Mouse (Mus musculus) gastrocnemius, adult 8-10 months (tissue): Measurements from ENCODE around the gene Cdk17. TPM values are rescaled to one million over a fixed set of nuclear protein-coding genes. Genes with fewer than 3 reads are reported as not detected.
A peak's percentile ranks its signal among the peaks of the same experiment; 100 is the strongest.
"Not testable (repeated sequence)": the region's sequence is repeated elsewhere in the genome, so short reads cannot be mapped to it uniquely, and the experiment has no call there.

Experiments used
- DNase-seq, 2 experiments: peaks; one replicate each; pipeline ENCODE4 v3.0.0; 2022; ENCODE audit warnings: low spot score in 2 of 2
- total RNA-seq, 4 experiments: library from RNA; stranded (reverse); gene quantifications; 2 replicates each; pipeline ENCODE4 v1.2.4; 2022

The Cdk17 gene
- total RNA-seq, 4 experiments from 2014 or later = 3.3 to 6.1 (median 4.2) TPM

DNA sequence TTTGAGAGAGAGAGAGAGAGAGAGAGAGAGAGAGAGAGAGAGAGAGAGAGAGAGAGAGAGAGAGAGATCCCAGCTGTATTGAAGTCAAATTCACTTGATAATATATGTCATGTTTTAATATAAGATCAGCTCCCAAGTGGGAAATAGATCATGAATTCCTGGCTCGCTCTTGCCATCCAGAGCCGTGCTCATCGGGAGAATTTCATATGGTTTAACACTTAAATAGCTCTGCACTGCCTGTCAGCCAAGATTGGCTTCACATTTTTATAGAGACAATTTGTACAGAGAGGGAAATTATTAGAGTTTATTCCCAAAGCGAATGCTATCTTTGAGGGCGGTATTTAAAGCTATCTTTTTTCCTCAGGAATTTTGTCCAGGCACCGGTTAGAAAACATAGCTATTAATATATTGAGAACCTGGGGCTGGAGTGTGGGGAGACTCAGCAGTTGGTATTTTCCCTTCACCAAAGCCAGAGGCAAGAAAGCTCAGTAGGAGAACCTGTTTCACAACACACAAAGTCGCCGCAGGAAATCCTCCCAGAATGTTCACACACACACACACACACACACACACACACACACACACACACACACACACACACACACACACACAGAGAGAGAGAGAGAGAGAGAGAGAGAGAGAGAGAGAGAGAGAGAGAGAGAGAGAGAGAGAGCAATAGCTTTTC, 17.9 kb upstream of the Cdk17 start:
- no peak for DNase-seq

DNA sequence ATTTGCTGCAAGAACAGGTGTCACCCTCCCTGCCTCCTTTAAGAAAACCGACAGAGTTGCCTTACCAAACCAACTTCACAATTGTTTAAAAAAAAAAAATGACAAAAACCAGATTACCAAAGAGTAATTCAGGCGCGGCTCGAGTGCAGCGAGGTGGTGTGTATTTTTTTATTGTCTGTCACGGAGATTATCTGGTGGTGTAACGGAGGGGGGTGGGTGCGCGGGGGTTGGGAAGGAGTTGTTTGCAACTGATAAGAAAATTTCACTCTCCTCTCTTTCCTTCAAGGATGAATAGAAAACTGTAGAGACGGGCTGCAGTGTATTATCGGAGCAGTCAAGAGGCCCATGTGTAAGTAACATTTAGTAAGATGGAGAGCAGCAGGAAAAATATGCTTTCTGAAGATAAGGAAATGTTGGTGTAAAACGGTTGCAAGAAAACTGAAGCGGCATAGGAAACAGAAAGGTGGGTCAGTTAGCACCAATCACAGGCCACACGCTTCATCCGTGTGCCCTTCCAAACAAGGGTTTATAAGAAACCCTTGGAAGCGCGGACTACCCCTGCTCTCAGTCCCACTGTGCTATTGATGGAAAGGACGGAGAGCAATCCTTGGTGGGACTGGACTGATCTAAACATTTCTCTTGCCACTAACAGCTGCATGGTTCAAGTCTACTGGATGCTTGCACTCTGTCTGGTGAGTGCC, 17.2 kb upstream of the Cdk17 start:
- DNase-seq = no peak

- no peak for DNase-seq
Observed at GRCm38 (mm10) chr10:93143986-93144314, 16.7 kb upstream of the Cdk17 start.

DNA sequence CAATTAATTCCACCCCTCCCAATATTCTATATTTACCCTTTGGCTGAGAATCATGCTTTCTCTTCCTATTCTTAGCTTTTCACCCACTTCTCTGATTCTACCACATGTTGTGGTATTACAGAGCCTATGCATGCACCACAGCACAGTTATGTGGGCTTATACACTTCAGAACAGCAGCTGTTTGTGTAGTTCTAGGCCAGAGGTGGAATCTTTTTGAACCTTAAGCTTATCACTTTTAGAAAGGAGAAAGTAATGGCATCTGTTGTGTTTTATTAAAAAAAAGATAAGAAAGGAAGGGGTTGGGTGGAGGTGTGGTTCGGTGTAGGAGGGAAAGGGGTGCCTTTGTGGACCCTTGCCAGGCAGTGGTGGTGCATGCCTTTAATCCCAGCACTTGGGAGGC, 16.1 kb upstream of the Cdk17 start:
- DNase-seq = no peak

GRCm38 (mm10) chr10:93145088-93145487, 15.6 kb upstream of the Cdk17 start:
- DNase-seq = no peak

DNA sequence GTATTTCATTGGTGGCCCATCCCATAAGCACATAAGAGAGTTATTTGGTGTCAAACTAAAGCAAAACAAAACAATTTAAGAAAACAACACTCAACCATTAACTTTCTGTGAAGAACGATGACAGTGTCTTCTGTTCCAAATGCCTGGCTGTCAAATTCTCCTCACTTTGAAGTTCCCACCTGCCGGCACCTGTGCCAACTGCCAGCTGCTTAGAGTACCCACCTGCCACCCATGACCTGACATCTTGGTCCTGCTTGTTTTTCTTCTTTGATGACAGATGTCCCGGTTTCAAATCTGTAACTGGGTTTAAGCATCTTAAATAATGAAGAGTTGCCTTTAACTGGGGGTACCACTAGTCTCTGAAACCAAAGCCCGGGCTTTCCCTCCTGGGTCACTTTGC, 14.1 kb upstream of the Cdk17 start:
- no peak for DNase-seq

DNA sequence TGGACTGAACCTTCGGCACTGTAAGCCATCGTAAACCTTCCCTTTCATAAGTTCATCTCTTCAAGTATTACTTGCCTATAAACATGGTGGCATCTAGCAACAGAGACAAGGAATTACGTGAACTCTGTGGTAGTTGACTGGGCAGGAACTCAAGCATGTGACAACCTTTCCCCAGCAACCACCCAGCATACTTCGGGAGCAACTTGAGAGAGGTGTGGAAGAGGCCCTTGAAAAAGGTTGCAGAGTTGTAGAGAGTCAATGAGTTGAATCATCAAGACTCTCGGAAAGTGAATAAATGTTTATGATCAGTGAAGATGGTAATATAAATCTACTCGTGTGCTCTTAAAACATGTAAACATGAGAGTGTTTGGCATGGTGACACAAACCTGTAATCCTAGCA, 13.0 kb upstream of the Cdk17 start:
- DNase-seq = no peak

DNA sequence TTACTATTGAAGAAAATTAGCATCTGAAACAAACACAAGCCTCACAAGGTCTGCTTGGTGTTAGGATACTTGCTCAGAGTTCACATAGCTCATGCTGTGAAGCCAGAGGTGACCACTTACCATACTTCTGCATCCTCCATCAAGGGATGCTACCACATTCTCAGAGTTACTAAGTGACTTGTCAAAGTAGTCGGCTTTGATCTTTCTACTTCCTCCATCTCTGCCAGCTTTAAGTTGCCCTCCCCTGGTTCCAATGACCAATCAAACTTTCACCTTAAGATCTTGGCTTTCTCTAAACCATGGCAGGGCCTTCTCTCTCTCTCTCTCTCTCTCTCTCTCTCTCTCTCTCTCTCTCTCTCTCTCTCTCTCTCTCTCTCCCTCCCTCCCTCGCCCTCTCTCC, 11.1 kb upstream of the Cdk17 start:
- no peak for DNase-seq

DNA sequence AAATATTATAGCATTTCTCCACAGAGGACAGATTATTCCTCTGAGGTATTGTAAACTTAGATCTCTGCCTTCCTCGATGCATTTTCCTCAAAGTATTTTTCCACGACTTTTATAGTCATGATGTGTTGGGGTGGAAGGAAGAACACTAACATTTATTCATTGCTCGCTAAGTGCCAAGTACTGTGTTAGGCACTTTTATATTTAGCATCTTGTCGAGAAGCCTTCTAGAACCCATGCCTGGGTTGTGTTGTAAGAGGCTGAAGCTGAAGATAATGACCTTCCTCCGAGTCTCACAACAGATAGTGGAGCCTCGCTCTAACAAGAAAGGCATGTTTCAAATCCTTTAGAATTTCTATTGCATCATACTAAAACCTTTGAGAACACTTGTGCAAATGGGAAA, 8.9 kb upstream of the Cdk17 start:
- DNase-seq = no peak

DNA sequence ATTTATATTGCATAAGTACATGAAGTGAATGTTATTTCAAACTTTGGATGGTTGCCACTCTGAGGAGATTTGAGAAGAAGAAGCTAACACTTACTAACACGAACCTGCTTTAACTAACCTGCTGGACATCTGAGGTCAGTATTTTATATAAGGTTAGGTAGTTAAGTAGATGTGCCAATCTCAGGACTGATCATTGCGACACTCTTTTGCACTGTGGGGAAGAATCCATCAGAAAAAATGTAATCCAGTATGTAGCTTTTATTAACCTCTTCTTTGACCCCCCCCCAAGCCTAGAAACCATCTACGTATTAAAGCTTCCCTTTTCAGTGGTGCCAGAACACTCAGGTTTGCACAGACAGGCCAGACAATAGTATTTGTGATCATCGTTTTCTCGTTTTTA, 8.0 kb upstream of the Cdk17 start:
- no peak for DNase-seq

DNA sequence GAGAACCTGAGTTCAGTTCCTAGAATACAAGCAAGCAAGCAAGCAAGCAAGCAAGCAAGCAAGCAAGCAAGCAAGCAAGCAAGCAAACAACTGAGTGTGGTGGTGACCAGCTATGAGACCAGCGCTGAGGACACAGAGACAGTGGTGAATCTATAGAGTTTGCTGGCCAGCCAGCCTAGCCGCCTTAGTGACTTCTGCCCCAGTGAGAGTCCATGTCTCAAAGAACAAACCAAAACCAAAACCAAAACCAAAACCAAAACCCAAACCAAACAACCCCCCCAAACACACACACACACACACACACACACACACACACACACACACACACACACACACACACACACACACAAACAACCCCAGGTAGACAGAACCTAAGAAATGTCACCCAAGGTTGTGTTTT, 7.3 kb upstream of the Cdk17 start:
- DNase-seq = not testable (repeated sequence)

DNA sequence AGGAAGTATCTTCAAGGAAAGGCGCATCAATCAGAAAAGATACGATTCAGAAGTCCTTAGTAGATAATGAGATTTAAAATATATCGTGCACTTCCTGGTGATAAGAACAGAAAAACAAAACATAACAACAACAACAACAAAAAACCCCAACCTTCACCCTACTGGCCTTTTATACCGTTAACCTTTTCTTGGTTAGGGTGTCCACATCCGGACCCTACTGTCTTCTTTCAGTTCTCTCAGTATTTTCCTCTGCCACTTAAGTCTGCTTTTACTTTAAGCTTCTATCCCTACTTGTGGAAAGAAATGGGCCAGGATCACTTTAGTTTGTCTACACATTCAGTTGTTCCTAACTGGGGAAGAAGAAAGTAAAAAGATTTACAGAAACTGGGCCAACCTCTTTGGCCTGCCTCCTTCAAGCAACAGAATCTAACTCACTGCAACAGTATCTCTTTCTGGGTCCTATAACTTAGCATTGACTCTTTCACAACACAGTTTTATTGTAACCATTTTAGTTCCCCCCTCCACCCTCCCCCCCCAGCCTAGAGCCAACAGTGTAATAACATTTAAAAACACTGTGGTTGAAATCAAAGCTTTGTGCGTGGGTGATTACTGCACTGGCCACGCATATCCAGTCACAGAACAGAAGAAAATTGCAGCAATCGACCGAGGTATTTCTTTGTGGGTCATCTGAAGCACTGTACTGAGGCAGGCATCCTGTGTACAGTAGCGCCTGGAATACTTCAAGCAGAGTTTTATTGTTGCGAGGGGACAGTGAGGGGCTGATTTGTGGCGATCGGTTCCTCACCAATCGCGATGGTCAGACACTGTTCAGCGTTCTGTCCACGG, 801 bp upstream of the Cdk17 start:
- DNase-seq = no peak

DNA sequence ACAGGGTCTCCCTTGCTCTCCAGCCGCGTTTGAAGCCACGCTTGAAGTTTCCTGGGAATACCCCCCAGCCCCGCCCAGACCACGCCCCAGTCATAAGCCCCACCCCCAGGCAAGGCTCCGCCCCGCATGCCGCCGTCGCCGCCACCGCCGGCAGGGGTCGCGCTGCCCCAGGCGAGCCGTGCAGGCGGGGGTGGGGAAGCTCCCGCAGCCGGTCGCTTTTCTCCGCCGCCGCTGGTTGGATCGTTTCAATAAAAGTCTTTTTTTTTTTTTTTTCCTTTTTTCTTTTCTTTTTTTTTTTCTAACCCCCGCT, 223 bp upstream of the Cdk17 start:
- DNase-seq = peak; percentile 62 to 63

GRCm38 (mm10) chr10:93161511-93162275, 1.0 kb downstream of the Cdk17 start:
- DNase-seq = peak; percentile 11 to 29

DNA sequence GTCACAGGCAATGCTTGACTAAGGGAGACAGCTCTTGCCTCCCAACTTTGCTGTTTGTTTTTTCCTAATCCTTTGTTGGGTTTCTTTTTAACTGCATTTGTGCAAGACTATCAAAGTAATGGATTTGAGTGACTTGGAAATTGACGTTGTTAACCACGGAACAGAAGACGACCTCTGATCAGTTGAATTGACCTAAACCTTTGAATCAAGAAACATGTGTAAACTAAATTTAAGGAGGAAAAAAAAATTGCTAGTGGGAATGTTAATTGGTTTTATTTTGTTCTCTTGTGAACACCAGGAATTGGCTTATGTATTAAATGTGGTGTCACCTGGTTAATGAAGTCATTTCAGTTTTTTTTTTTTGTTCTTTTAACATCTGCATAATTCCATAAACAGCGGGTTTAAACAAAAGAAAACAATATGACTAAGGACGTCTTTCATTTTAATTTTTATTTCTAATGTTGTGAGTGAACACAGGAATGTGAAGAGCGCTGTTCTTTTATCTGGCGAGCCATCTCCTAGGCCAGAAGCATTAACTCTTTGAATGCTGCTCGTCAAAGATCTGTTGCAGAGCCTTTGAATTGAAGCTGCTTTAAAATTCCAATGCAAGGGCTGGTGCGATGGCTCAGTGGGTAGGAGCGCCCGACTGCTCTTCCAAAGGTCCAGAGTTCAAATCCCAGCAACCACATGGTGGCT, 1.7 kb downstream of the Cdk17 start:
- DNase-seq = no peak

DNA sequence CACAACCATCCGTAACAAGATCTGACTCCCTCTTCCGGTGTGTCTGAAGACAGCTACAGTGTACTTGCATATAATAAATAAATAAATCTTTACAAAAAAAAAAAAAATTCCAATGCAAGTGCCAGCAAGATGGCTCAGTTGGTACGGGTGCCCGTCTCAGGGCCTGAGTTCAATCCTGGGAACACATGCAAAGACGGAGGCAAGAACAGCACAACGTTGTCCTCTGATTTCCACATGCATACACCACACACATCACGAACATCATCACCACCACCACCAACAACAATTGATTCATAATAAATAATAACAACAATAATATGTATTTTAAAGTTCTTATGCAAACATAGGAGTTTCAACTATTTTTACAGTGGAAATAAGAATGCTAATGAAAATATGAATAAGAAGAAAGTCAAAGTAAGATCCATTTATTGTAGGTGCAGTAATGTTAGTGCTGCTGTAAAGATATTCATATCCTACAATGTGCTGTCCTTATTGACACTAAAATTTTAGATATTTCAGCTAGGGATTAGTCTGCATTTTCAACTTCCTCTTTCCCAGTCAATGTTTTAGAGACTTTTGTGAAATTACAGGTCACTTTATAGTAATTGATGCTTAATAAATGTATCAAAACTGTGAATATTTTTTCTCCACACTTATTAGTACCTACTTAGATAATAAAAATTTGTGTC, 2.4 kb downstream of the Cdk17 start:
- no peak for DNase-seq

- DNase-seq = no peak
Observed at GRCm38 (mm10) chr10:93163711-93164488, 3.2 kb downstream of the Cdk17 start.

- no peak for DNase-seq
Observed at GRCm38 (mm10) chr10:93165416-93166381, 5.0 kb downstream of the Cdk17 start.

- no peak for DNase-seq
Observed at GRCm38 (mm10) chr10:93166382-93166769, 5.7 kb downstream of the Cdk17 start.
